Mouse (Mus musculus): Measurements from ENCODE around the gene I0C0044D17Rik.
"Not testable (repeated sequence)": the region's sequence is repeated elsewhere in the genome, so short reads cannot be mapped to it uniquely, and the experiment has no call there.

I0C0044D17Rik gene

GRCm38 (mm10) chr4:98823740-98824139, at the start of gene I0C0044D17Rik:
I0C0044D17Rik (minus strand) TSS chr4:98823840.
- in situ Hi-C loops (cut with MboI, MseI) = not testable (repeated sequence)

- in situ Hi-C loops (cut with MboI, MseI) = no loop called here
Measured at GRCm38 (mm10) chr4:98865386-98866237, 42.0 kb upstream of the I0C0044D17Rik start.

- in situ Hi-C loops (cut with MboI, MseI) = no loop called here
Measured at GRCm38 (mm10) chr4:98864546-98864945, 40.9 kb upstream of the I0C0044D17Rik start.

GRCm38 (mm10) chr4:98864094-98864493, 40.5 kb upstream of the I0C0044D17Rik start:
- in situ Hi-C loops (cut with MboI, MseI) = no loop called here

GRCm38 (mm10) chr4:98863451-98863850, 39.8 kb upstream of the I0C0044D17Rik start:
- in situ Hi-C loops (cut with MboI, MseI) = no loop called here

GRCm38 (mm10) chr4:98858151-98858855, 34.7 kb upstream of the I0C0044D17Rik start:
- in situ Hi-C loops (cut with MboI, MseI) = no loop called here

- in situ Hi-C loops (cut with MboI, MseI) = no loop called here
Measured at GRCm38 (mm10) chr4:98857037-98857648, 33.5 kb upstream of the I0C0044D17Rik start.

- in situ Hi-C loops (cut with MboI, MseI) = no loop called here
Measured at GRCm38 (mm10) chr4:98853926-98854325, 30.3 kb upstream of the I0C0044D17Rik start.

GRCm38 (mm10) chr4:98850485-98850884, 26.8 kb upstream of the I0C0044D17Rik start:
- in situ Hi-C loops (cut with MboI, MseI) = not testable (repeated sequence)

- in situ Hi-C loops (cut with MboI, MseI) = no loop called here
Measured at GRCm38 (mm10) chr4:98847120-98847885, 23.7 kb upstream of the I0C0044D17Rik start.

- in situ Hi-C loops (cut with MboI, MseI) = no loop called here
Measured at GRCm38 (mm10) chr4:98846396-98846795, 22.8 kb upstream of the I0C0044D17Rik start.

- in situ Hi-C loops (cut with MboI, MseI) = no loop called here
Measured at GRCm38 (mm10) chr4:98845687-98846125, 22.1 kb upstream of the I0C0044D17Rik start.

- in situ Hi-C loops (cut with MboI, MseI) = no loop called here
Measured at GRCm38 (mm10) chr4:98845201-98845600, 21.6 kb upstream of the I0C0044D17Rik start.

- in situ Hi-C loops (cut with MboI, MseI) = no loop called here
Measured at GRCm38 (mm10) chr4:98843906-98844597, 20.4 kb upstream of the I0C0044D17Rik start.

- in situ Hi-C loops (cut with MboI, MseI) = not testable (repeated sequence)
Measured at GRCm38 (mm10) chr4:98841251-98841650, 17.6 kb upstream of the I0C0044D17Rik start.

- in situ Hi-C loops (cut with MboI, MseI) = no loop called here
Measured at GRCm38 (mm10) chr4:98840526-98840925, 16.9 kb upstream of the I0C0044D17Rik start.

- in situ Hi-C loops (cut with MboI, MseI) = no loop called here
Measured at GRCm38 (mm10) chr4:98838913-98839312, 15.3 kb upstream of the I0C0044D17Rik start.

GRCm38 (mm10) chr4:98837715-98838505, 14.3 kb upstream of the I0C0044D17Rik start:
- in situ Hi-C loops (cut with MboI, MseI) = no loop called here

GRCm38 (mm10) chr4:98836519-98836918, 12.9 kb upstream of the I0C0044D17Rik start:
- in situ Hi-C loops (cut with MboI, MseI) = no loop called here

GRCm38 (mm10) chr4:98834782-98835181, 11.1 kb upstream of the I0C0044D17Rik start:
- in situ Hi-C loops (cut with MboI, MseI) = no loop called here

Data from regulatory T cell (primary cell).